Mouse (Mus musculus) lung, postnatal 0 days (tissue): ENCODE measurements at regions not wholly inside any gene's neighbourhood (a gene's known extent, or its start where the extent isn't known, plus 50 kb on each side); places are given as distances from the start of the nearest gene placed in this dataset.

ENCODE experiments used
- CTCF ChIP-seq: IDR thresholded peaks from 2 replicates; pipeline ENCODE4 v1.5.1; 2016; ENCODE audit warnings: antibody characterized with exemption, mild to moderate bottlenecking
- EP300 ChIP-seq: IDR thresholded peaks from 2 replicates; pipeline ENCODE4 v1.6.1; 2016; ENCODE audit warnings: antibody characterized with exemption, mild to moderate bottlenecking, control low read depth

GRCm38 (mm10) chr13:116533163-116533562 is 223.7 kb upstream of the Isl1 start:
- TF ChIP-seq CTCF: no peak
- TF ChIP-seq EP300: no peak
